Mouse (Mus musculus): Measurements from ENCODE around the gene 1190002N15Rik.

Gene 1190002N15Rik

DNA sequence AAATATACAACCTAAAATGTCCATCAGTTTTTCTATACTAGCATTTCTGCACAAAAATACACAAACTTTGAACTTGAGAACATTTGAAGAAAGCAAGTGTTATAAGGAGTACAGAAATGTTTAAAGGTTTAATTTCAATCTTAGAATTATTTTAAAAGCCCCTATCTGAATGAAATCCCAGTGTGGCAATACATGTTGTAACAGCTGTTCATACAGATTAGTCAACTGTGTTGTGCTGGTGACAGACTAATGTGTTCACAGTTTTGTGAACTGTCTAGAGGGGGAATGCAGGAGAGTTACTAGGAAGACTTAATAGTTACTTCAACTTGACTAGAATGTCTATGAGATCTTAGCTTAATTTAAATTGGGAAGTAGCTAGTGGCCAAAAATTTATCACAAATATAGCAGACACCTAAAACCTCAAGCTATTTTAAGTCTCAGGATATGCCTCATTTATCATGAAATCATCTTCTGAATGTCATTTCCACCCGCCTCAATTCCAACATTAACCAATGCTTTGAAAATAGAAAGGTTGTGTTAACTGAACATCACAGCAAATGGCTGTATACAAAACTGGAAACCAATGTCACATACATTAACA is 8.6 kb downstream of the 1190002N15Rik start:
- DNase-seq: no peak

GRCm38 (mm10) chr9:94526473-94526872 is 11.4 kb downstream of the 1190002N15Rik start:
- no peak for DNase-seq

- DNase-seq: peak; percentile 25 to 40
Observed at GRCm38 (mm10) chr9:94512246-94512645, 25.6 kb downstream of the 1190002N15Rik start.

- DNase-seq: no peak
Observed at GRCm38 (mm10) chr9:94511139-94511538, 26.7 kb downstream of the 1190002N15Rik start.

DNA sequence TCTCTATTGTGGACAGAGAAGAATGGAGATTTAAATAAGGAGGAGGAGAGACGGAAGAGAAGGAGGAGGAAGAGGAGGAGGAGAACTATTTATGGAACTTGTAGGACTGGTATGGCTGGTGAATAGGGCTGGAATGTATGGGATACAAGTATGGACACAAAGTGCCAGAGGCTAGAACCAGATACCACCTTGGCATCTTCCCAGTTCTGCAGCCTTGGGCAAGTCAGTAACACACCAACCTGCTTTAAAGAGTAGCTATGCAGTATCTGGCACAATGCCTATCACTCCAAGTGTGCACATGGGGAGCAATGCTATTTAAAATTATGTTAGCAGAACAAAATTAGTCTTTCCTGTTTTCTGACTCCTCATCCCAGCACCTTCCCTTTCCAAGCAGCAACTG is 30.9 kb downstream of the 1190002N15Rik start:
- DNase-seq: no peak

- no peak for DNase-seq
Observed at GRCm38 (mm10) chr9:94491467-94491866, 46.4 kb downstream of the 1190002N15Rik start.

DNA sequence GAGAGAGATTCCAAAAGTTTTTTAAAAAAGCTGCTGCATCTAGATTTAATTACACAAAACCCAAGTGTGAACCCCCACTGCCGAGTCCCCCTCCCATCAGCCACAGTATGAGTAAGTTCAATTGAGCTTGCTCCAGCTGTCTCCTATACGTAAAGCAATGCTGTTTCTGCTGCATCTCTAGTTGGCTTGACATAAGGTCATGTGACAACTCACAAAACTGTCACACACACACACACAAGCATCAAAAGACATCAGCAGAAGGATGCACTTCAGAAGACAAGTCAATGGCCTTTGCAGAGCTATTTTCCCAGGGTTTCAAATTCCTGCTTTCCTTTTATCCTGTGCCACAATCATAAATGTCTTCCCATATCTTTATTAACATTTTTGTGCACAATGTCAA is 49.9 kb downstream of the 1190002N15Rik start:
- DNase-seq: no peak

- peak; percentile 7 to 43 for DNase-seq
Observed at GRCm38 (mm10) chr9:94483291-94483879, 54.5 kb downstream of the 1190002N15Rik start.

DNA sequence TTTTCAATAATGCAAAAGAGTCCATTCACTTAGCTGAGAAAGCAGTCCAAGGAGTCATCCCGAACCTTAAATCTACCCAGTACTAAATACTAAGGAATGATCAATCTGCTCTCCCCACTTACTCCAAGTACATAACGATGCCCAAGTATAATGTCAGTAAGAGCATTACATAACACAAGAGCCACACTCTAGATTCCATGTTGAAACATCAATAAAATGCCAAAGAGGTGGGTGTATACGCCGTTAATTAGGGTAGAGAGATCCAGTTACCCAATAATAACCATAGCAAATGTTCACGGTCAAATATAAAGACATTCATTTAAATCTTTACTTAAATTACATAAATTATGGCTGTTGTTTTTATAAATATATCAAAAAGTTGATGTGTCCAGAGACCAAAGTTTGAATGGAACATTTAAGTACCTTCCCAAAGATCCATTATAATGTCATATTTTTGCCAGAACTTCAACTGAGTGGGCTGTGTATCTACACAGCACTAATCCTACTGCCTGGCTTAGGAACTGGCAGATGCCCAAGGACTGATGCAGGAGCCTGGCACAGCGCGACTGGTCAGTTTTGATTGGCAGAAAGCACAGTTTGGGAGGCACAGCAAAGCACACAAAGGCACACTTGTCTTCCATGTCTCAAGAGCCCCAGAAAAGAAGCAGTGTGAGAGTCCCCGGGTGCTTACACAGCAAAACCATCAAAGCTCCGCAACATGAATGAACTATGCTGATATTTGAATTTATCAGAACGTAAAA is 55.5 kb downstream of the 1190002N15Rik start:
- peak; percentile 34 to 54 for DNase-seq

DNA sequence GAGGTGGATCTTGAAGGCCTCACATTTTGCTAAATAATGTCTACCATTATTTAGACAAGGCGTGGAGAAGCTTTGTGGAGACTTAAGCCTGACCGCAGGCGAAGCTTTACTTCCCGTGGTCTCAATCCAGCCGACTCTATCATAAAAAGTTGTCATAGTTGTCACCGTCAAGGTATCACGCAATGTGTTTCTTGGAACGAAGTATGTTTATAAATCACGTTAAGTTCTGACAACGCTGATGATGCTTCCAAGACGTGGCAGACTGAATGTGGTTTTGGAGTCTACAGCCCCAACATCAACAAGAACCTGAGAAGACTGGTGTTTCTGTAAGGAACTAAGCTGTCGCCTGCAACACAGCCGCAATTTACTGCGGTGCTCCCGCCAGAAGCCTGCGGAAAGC is 56.8 kb downstream of the 1190002N15Rik start:
- no peak for DNase-seq

GRCm38 (mm10) chr9:94479382-94479781 is 58.5 kb downstream of the 1190002N15Rik start:
- no peak for DNase-seq

DNA sequence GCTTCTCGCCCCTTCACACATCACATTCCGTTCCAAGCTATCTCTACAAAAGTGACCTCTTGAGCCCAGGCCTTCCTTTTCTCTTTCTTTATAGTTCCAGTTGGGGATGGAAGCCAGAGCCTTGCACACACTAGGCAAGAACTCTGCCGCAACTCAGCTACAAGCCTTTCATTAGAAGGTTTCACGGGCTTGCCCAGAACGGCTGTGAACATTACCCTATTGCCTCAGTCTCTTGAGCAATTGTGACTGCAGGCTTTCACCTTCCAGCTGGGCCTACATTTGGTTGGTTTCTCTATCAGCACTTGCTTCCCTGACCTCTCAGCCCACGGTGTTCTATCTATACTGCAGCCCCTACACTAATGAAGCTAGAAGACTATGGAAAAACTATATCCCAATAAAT is 58.9 kb downstream of the 1190002N15Rik start:
- peak in 1 of 2 experiments; percentile 6 for DNase-seq

GRCm38 (mm10) chr9:94475973-94476372 is 61.9 kb downstream of the 1190002N15Rik start:
- DNase-seq: no peak

DNA sequence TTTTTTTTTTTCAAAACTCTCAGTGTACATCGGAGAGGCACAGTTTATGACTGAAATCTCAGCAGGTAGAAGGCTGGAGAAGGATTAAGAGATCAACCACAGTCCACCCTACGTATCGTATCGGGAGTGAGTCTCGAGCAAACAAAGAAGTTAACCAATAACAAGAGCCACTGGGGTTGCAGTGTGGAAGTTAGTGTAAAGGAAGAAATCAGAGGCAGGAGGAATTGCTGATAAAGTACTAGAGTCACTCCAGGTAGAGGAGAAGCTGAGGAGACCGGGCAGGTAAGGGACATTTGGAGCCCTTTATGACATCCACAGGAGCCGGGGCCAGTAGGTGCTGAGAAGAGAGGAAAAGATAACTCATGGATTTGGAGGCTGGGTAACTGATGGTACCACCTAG is 64.0 kb downstream of the 1190002N15Rik start:
- DNase-seq: no peak

DNA sequence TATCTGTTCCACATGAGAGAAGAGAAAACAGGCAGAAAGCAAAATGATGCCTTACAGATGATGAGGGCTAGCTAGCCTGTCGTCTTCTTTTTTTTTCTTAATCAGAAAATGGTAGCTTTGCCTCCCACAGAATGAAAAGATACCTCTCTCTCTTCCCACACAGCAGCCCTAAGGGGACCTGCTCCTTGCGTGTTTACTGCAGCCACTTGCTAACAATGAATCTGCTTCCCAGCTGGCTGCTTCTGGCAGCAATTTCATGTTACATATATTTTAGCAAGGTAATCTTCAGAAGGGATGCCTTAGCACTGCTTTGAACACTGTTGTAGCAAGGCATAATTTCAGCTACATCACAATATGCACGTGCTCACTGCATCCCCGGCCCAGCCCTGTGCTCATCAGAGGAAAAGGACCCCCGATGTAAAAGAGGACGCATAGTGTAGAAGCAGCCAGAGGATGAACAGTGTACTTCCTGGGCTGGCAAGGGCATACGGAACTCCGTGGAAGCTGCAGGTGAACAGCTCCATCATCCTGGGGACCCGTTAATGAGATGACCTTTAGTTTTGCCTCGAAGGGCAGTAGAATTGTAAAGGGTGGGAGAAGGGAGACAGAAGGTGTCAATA is 64.8 kb downstream of the 1190002N15Rik start:
- no peak for DNase-seq

GRCm38 (mm10) chr9:94471485-94471884 is 66.4 kb downstream of the 1190002N15Rik start:
- DNase-seq: no peak

Measured in lung, adult 18-20 months (tissue).